Mouse (Mus musculus): ENCODE results near the gene Ptpn6. TPM values are rescaled to one million over a fixed set of nuclear protein-coding genes. Genes with fewer than 3 reads are reported as not detected.

Ptpn6 gene
- polyA plus RNA-seq, 2 experiments, result 17.9 to 26.6 TPM

- WGBS (ENCODE audit: insufficient replicate concordance), result 21% methylated on average over 19 of the region's 19 CpGs
- no peaks in the 10 kb centered on the region for H3K9me3 ChIP-seq (ENCODE audit: control insufficient read depth, low read length)
- no peaks in the 10 kb centered on the region for H3K36me3 ChIP-seq (replicated peaks; ENCODE audit: control insufficient read depth, insufficient read depth, low read depth)
- H3K4me2 ChIP-seq (ENCODE audit: low read depth), result peak overlapping the region; percentile 30
- peaks cover 3 to 10% of the 10 kb centered on the region in 2 experiments; a peak in 3 of 4 replicates for H3K4me1 ChIP-seq (replicated peaks; ENCODE audit: control insufficient read depth in 2 of 2, insufficient read depth in 2 of 2, low read length in 1 of 2)
- ATAC-seq (ENCODE audit: insufficient read depth) (peak; percentile 63), DNase-seq (ENCODE audit: low read depth in 3 of 3, low spot score in 3 of 3) (no peak)
- H3K27ac ChIP-seq, result no peak overlapping the region
- H3K9ac ChIP-seq (replicated peaks), result peak overlapping the region; percentile 6; the same call in 1 of the 2 replicates
- peak overlapping the region; percentile 37 to 50 for H3K4me3 ChIP-seq (ENCODE audit: insufficient read depth in 1 of 2, low read depth in 2 of 2, low read length in 2 of 2)
- TF ChIP-seq CTCF (IDR thresholded peaks at IDR 0.05; ENCODE audit: low read depth) (no peak), EP300 (IDR thresholded peaks at IDR 0.05; ENCODE audit: low read depth) (no peak)
- H3K27me3 ChIP-seq (ENCODE audit: control insufficient read depth, insufficient read depth, low read length), result no peaks in the 10 kb centered on the region
Observed at GRCm38 (mm10) chr6:124732476-124733370, 5.8 kb downstream of the Ptpn6 start.

GRCm38 (mm10) chr6:124731038-124731437 lies 7.5 kb downstream of the Ptpn6 start:
- Histone ChIP-seq H3K27me3 (ENCODE audit: control insufficient read depth, insufficient read depth, low read length) (no peaks in the 10 kb centered on the region), H3K4me1 (replicated peaks; ENCODE audit: control insufficient read depth in 2 of 2, insufficient read depth in 2 of 2, low read length in 1 of 2) (peaks cover 3 to 10% of the 10 kb centered on the region in 2 experiments; a peak in 3 of 4 replicates), H3K9ac (replicated peaks) (no peak overlapping the region), H3K4me3 (ENCODE audit: insufficient read depth in 1 of 2, low read depth in 2 of 2, low read length in 2 of 2) (no peak overlapping the region), H3K27ac (no peak overlapping the region), H3K4me2 (ENCODE audit: low read depth) (peak overlapping the region; percentile 32), H3K9me3 (ENCODE audit: control insufficient read depth, low read length) (no peaks in the 10 kb centered on the region), H3K36me3 (replicated peaks; ENCODE audit: control insufficient read depth, insufficient read depth, low read depth) (no peaks in the 10 kb centered on the region; the same call in 1 of the 2 replicates)
- no peak for TF ChIP-seq CTCF (IDR thresholded peaks at IDR 0.05; ENCODE audit: low read depth)
- TF ChIP-seq EP300 (IDR thresholded peaks at IDR 0.05; ENCODE audit: low read depth), result no peak
- WGBS (ENCODE audit: insufficient replicate concordance), result 71% methylated on average over 7 of the region's 7 CpGs
- ATAC-seq (ENCODE audit: insufficient read depth), result no peak
- DNase-seq (ENCODE audit: low read depth in 3 of 3, low spot score in 3 of 3), result no peak

GRCm38 (mm10) chr6:124729850-124730705 lies 8.4 kb downstream of the Ptpn6 start:
- Histone ChIP-seq H3K27ac (no peak overlapping the region), H3K9me3 (ENCODE audit: control insufficient read depth, low read length) (no peaks in the 10 kb centered on the region), H3K36me3 (replicated peaks; ENCODE audit: control insufficient read depth, insufficient read depth, low read depth) (no peaks in the 10 kb centered on the region; the same call in 1 of the 2 replicates), H3K27me3 (ENCODE audit: control insufficient read depth, insufficient read depth, low read length) (no peaks in the 10 kb centered on the region), H3K4me2 (ENCODE audit: low read depth) (peak overlapping the region; percentile 32), H3K4me1 (replicated peaks; ENCODE audit: control insufficient read depth in 2 of 2, insufficient read depth in 2 of 2, low read length in 1 of 2) (peaks cover 3 to 11% of the 10 kb centered on the region in 2 experiments; a peak in 3 of 4 replicates), H3K4me3 (ENCODE audit: insufficient read depth in 1 of 2, low read depth in 2 of 2, low read length in 2 of 2) (no peak overlapping the region), H3K9ac (replicated peaks) (no peak overlapping the region)
- no peak for DNase-seq (ENCODE audit: low read depth in 3 of 3, low spot score in 3 of 3)
- WGBS (ENCODE audit: insufficient replicate concordance), result 36% methylated on average over 8 of the region's 8 CpGs
- no peak for TF ChIP-seq EP300 (IDR thresholded peaks at IDR 0.05; ENCODE audit: low read depth)
- TF ChIP-seq CTCF (IDR thresholded peaks at IDR 0.05; ENCODE audit: low read depth), result no peak
- no peak for ATAC-seq (ENCODE audit: insufficient read depth)

GRCm38 (mm10) chr6:124728621-124729020 lies 9.9 kb downstream of the Ptpn6 start:
- Histone ChIP-seq H3K27ac (no peak overlapping the region), H3K27me3 (ENCODE audit: control insufficient read depth, insufficient read depth, low read length) (no peaks in the 10 kb centered on the region), H3K9me3 (ENCODE audit: control insufficient read depth, low read length) (no peaks in the 10 kb centered on the region), H3K4me1 (replicated peaks; ENCODE audit: control insufficient read depth in 2 of 2, insufficient read depth in 2 of 2, low read length in 1 of 2) (peaks cover 3 to 13% of the 10 kb centered on the region in 2 experiments; a peak in 3 of 4 replicates), H3K9ac (replicated peaks) (no peak overlapping the region), H3K36me3 (replicated peaks; ENCODE audit: control insufficient read depth, insufficient read depth, low read depth) (no peaks in the 10 kb centered on the region; the same call in 1 of the 2 replicates), H3K4me2 (ENCODE audit: low read depth) (no peak overlapping the region), H3K4me3 (ENCODE audit: insufficient read depth in 1 of 2, low read depth in 2 of 2, low read length in 2 of 2) (no peak overlapping the region)
- TF ChIP-seq EP300 (IDR thresholded peaks at IDR 0.05; ENCODE audit: low read depth) (no peak), CTCF (IDR thresholded peaks at IDR 0.05; ENCODE audit: low read depth) (no peak)
- DNase-seq (ENCODE audit: low read depth in 3 of 3, low spot score in 3 of 3), result no peak
- WGBS (ENCODE audit: insufficient replicate concordance), result 74% methylated on average over 10 of the region's 10 CpGs
- no peak for ATAC-seq (ENCODE audit: insufficient read depth)

Measured in liver, embryonic 14.5 days (tissue).